Mouse (Mus musculus) B cell, adult 2 months (primary cell): ENCODE measurements around the gene Neu1.
"Not testable (repeated sequence)": the region's sequence is repeated elsewhere in the genome, so short reads cannot be mapped to it uniquely, and the experiment has no call there.

Experiments used
- DNase-seq, 2 experiments: peaks; one replicate each; pipeline ENCODE4 v3.0.0; 2022

The Neu1 gene

DNA sequence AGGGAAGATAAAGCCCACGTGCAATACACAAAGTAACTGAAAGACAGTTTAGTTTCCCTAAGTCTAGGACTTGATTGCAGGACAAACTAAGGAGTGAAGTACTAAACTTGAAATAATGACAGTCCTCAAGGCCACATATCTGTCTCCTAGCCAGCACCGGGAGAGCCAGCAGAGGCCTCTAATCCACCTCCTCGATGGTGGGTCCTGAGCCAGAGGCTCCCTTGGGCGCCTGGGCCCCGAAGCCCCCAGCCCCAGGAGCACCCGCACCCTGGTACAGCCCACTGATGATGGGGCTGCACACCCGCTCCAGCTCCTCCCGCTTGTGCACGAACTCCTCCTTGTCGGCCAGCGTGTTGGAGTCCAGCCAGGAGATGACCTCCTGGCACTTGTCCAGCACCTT, 38.8 kb downstream of the Neu1 start, which contains the start of gene Gm20481:
Gm20481 (plus strand) TSS at position 91 of the 400 bp plus-strand sequence.
- not testable (repeated sequence) for DNase-seq

DNA sequence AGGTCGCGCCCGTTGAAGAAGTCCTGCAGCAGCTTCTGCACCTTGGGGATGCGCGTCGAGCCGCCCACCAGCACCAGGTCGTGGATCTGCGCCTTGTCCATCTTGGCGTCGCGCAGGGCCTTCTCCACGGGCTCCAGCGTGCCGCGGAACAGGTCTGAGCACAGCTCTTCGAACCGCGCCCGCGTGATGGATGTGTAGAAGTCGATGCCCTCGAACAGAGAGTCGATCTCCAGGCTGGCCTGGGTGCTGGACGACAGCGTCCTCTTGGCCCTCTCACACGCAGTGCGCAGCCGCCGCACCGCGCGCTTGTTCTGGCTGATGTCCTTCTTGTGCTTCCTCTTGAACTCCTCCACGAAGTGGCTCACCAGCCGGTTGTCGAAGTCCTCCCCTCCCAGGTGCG, 39.8 kb downstream of the Neu1 start:
- peak in 1 of 2 experiments; percentile 9 for DNase-seq

DNA sequence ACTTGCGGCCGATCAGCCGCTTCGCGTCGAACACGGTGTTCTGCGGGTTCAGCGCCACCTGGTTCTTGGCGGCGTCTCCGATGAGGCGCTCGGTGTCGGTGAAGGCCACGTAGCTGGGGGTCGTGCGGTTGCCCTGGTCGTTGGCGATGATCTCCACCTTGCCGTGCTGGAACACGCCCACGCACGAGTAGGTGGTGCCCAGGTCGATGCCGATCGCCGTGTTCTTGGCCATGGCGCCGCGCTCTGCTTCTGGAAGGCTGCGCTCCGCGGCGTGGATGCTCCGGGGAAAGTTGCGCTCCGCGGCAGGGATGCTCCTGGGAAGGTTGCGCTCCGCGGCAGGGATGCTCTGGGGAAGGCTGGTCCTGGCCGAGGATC, 40.6 kb downstream of the Neu1 start:
- not testable (repeated sequence) for DNase-seq

DNA sequence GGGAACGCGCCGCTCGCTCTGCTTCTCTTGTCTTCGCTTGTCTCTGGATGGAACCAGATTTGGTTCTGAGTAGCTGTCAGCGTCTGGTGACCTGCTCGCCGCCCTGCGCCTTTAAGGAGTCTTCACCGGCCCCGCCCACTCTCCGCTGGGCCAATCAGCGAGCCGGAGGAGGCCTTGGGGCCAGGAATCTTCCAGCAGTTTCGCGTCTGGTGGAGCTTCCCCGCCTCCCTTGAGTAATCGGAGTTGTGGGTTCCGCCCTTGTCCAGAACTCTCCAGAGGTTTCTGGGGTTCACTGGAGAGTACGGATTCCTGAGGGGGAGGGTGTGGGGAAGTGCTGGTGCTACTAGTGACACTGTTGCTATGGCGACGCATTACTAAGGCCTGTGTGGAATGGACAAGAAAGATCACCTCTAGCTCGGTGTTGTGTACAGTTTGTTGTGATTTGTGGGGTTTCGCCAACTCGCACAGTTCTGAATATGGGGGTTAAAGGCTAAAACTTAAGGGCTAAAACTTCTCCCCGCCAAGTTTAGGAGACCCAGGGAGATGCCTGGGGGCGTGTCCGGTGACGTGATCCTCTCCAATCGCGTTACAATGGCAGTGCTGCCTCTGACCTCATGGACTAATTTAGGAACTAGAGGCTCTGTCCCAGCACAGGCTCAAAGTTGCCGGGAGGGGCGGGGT, 41.2 kb downstream of the Neu1 start, which contains the start of the genes Hspa1a and Hspa1l:
Hspa1a (minus strand) TSS at position 88 of the 681 bp plus-strand sequence.
Hspa1l (plus strand) TSS at position 635 of the 681 bp plus-strand sequence.
- DNase-seq: peak; percentile 89 to 90

DNA sequence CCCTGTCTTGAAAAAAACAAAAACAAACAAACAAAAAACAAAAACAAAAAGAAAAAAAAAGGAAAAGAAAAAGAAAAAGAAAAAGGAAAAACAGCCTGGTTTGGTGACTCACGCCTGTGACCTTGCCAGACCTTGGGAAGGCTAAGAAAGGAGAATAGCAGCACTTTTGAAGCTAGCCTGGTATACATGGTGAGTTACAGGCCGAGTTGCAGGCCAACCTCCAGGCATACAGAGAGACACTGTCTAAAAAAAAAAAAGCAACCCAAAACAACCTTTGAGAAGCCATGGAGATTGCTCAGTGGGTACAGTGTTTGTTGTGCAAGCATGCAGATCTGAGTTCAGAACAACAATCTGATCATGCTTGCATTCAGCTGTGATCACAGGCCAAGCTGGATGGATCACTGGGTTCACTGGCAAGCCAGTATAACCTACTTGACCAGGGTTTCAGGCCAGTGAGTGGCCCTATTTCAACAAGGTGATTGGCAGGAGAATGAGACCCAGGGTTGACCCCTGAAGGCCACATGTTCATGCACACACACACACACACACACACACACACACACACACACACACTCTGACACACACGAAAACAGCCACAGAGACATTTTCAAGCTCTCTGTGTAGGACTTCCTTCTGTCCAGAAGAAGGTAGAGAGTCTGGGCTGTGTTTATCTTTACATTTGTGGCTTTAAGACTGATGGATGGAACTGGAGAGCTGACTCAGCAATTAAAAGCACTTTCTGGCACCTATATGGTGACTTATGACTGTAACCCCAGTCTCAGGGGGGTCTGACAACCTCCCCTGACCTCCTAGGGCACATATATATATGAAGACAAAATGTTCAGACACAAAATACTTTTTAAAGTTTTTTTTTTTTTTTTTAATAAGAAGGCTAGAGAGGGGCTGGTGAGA, 44.8 kb downstream of the Neu1 start:
- no peak for DNase-seq

DNA sequence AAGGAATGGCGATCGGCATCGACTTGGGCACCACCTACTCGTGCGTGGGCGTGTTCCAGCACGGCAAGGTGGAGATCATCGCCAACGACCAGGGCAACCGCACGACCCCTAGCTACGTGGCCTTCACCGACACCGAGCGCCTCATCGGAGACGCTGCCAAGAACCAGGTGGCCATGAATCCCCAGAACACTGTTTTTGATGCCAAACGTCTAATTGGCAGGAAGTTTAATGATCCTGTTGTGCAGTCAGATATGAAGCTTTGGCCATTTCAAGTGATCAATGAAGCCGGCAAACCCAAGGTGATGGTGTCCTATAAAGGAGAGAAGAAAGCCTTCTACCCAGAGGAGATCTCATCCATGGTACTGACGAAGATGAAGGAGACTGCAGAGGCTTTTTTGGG, 45.9 kb downstream of the Neu1 start:
- DNase-seq: no peak

DNA sequence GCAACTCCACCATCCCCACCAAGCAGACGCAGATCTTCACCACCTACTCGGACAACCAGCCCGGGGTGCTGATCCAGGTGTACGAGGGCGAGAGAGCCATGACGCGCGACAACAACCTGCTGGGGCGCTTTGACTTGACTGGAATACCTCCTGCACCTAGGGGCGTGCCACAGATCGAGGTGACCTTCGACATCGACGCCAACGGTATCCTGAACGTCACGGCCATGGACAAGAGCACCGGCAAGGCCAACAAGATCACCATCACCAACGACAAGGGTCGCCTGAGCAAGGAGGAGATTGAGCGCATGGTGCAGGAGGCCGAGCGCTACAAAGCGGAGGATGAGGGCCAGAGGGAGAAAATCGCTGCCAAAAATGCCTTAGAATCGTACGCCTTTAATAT, 47.2 kb downstream of the Neu1 start:
- no peak for DNase-seq

DNA sequence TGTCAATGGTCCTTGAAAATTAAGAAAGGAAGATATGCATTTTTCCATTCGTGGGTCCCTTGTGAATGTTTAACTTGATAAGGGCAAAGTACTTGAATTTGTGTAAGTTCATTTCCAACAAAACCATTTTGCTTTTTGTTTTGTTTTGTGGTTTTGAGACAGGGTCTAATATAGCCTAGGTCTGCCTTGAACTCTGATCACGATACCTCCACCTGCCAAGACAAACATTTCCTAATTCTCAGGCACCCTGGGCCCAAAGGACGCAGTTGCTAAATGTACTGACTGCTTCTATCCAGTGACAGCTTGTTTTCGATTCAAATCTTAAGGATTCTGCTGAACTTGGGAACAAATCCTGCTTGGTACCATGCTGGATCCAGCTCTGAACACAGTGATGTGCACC, 48.6 kb downstream of the Neu1 start:
- no peak for DNase-seq

DNA sequence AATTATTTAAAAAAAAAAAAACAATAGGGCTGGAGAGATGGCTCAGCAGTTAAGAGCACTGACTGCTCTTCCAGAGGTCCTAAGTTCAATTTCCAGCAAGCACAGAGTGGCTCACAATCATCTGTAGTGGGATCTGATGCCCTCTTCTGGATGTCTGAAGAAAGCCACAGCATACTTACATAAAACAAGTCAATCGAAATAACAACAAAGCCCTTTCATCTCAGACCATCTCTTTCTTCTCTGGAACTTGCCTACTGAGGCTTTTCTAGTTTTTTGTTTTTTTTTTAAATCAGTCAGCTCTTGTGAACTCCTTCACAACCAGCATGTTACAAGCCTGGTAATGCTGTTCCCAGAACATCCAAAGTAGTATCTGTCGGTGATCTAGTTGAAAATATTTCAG, 49.6 kb downstream of the Neu1 start:
- peak; percentile 38 to 48 for DNase-seq

DNA sequence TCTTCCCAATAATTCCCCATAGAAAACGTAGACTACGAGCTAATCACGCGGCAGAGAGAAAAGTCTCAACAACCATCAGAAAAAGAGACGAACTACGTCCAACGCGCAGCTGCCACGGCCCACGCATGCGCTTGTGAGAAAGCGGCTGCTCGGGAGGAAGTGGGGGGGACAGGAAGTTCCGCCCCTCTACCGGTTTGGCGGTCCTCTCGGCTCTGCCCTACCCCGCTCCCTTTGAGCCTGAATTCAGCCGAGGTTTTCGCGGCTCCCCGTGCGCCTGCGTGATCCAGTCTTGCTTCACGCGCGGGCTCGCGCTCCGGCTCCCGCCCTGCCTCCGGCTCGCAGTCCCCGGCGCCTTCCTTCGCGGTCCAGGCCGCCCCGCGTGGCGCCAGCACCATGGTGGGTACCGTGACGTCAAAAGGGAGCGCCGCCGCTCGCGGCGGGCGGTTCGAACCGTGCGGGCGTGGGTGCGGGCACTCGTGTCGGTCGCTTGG, 50.7 kb downstream of the Neu1 start, which contains the start of gene Lsm2:
Lsm2 (plus strand) TSS at position 173 of the 491 bp plus-strand sequence.
- DNase-seq: peak; percentile 91 to 94

DNA sequence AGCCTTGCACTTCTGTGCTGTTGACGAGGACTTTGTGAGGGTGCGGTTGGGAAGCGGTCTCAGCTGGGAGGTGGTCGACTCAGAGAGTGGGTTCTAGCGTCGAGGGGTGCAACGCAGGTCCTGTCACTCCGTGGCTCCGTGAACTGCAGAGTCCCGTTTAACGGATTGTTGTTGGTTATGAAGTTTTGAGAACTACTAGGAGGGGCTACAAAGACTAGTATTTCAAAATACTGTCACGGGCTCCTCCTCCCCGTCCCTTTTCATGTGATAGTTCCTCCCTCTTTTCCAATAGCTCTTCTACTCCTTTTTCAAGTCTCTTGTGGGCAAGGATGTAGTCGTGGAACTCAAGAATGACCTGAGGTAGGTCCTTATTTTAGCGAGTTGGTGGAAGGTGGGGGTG, 51.3 kb downstream of the Neu1 start:
- DNase-seq: no peak

DNA sequence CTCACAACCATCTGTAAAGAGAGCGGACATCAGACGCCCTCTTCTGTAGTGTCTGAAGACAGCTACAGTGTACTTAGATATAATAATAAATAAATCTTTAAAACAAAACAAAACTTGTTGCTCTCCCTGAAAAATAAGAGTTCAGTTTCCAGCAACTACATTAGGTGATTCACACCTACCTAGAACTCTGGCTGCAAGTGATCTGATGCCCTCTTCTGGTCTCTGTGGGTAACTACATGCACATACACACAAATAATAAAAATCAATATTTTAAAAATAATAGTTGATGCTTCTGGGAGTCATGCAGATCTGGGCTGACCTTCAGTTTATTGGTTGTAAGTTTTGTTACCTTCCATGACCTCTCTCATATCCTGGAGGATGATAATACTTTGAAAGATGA, 53.2 kb downstream of the Neu1 start:
- DNase-seq: peak; percentile 44 to 57
